In the genomic region with DNA sequence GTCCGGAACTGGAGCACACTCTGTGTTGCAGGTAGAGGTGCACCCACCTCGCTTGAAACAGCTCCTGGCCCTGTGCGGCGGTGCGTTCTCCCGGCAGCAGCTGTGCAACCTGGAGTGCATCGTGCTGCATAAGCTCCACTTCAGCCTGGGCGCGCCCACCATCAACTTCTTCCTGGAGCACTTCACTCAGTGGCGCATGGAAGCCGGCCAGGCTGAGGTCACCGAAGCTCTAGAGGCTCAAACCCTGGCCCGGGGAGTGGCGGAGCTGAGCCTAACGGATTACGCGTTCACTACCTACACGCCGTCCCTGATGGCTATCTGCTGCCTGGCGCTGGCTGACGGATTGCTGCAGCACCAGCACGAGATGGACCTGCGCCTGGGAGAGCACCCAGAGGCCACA, we compare ENCODE assay signal across 7 mouse cellular contexts. TPM values are rescaled to one million over a fixed set of nuclear protein-coding genes. Genes with fewer than 3 reads are reported as not detected.
DNase-seq lines count a peak whose midpoint lies in the region; ATAC-seq and TF ChIP-seq lines count a peak whose summit lies in the region.

No protein-coding gene starts in this region.

- peaks cover 31% of the 10 kb centered on the region for H3K4me1 ChIP-seq in forebrain, embryonic 14.5 days (ENCODE audit: control insufficient read depth, insufficient read depth, low read length)
- peaks cover 17% of the 10 kb centered on the region for H3K4me1 ChIP-seq in lung, adult 2 months (ENCODE audit: control insufficient read depth, insufficient read depth, low read length)
- H3K4me1 ChIP-seq in stomach, postnatal 0 days (replicated peaks; ENCODE audit: control insufficient read depth, insufficient read depth), result peaks cover 12% of the 10 kb centered on the region; the same call in 1 of the 2 replicates

- peak; percentile 13 for DNase-seq in right cerebral cortex, postnatal 4 days
- DNase-seq in right cerebral cortex, adult 2 months (ENCODE audit: low spot score in 2 of 2), result no peak
- peak; percentile 23 for DNase-seq in forebrain, embryonic 14.5 days (ENCODE audit: low spot score)
- peak; percentile 46 for DNase-seq in lung, adult 2 months
- peak; percentile 39 for DNase-seq in stomach, postnatal 0 days (ENCODE audit: low spot score)
- no peak for DNase-seq in cerebellum, adult 11-12 months

- peak overlapping the region; percentile 20; the same call in 1 of the 2 replicates for H3K4me2 ChIP-seq in forebrain, embryonic 14.5 days (ENCODE audit: low read length)
- H3K4me2 ChIP-seq in stomach, postnatal 0 days (replicated peaks; ENCODE audit: low read depth), result no peak overlapping the region

- TF ChIP-seq EP300 in stomach, postnatal 0 days (optimal IDR thresholded peaks at IDR 0.05), result no peak

- no peak for ATAC-seq in forebrain, embryonic 14.5 days
- no peak for ATAC-seq in stomach, postnatal 0 days (ENCODE audit: low FRiP score, low TSS enrichment)
- ATAC-seq in erythroblast, adult 5-6 weeks (replicated peaks; ENCODE audit: low FRiP score, poor library complexity, severe bottlenecking), result no peak

- H3K36me3 ChIP-seq in forebrain, embryonic 14.5 days (ENCODE audit: control insufficient read depth, insufficient read depth, low read length), result no peaks in the 10 kb centered on the region
- no peaks in the 10 kb centered on the region for H3K36me3 ChIP-seq in stomach, postnatal 0 days (ENCODE audit: control insufficient read depth, insufficient read depth, low read length)

- H3K27ac ChIP-seq in forebrain, embryonic 14.5 days (ENCODE audit: low read depth, low read length), result no peak overlapping the region
- no peak overlapping the region for H3K27ac ChIP-seq in stomach, postnatal 0 days (replicated peaks)

- peak overlapping the region; percentile 5; the same call in 1 of the 2 replicates for H3K9ac ChIP-seq in forebrain, embryonic 14.5 days (ENCODE audit: low read length)
- no peak overlapping the region for H3K9ac ChIP-seq in stomach, postnatal 0 days (ENCODE audit: low read length)

- WGBS in forebrain, embryonic 14.5 days, result under 1% methylated on average over 23 of the region's 23 CpGs
- WGBS in lung, adult 2 months, result 2% methylated on average over 23 of the region's 23 CpGs
- WGBS in stomach, postnatal 0 days, result 2% methylated on average over 23 of the region's 23 CpGs

- H3K9me3 ChIP-seq in forebrain, embryonic 14.5 days (replicated peaks; ENCODE audit: control insufficient read depth, low read length), result no peaks in the 10 kb centered on the region
- no peaks in the 10 kb centered on the region for H3K9me3 ChIP-seq in stomach, postnatal 0 days (ENCODE audit: control insufficient read depth, low read length)

- no peak for TF ChIP-seq CTCF in lung, adult 2 months (IDR thresholded peaks at IDR 0.05; ENCODE audit: insufficient read depth, low read length)
- no peak for TF ChIP-seq CTCF in stomach, postnatal 0 days (IDR thresholded peaks at IDR 0.05; ENCODE audit: low read depth)

- no peak for TF ChIP-seq POLR2A in lung, adult 2 months (IDR thresholded peaks at IDR 0.05; ENCODE audit: borderline replicate concordance, extremely low read depth, low read depth, low read length)

- no peak overlapping the region for H3K4me3 ChIP-seq in forebrain, embryonic 14.5 days (ENCODE audit: low read depth, low read length)
- H3K4me3 ChIP-seq in lung, adult 2 months (replicated peaks; ENCODE audit: extremely low read depth, low read depth, low read length), result no peak overlapping the region
- H3K4me3 ChIP-seq in stomach, postnatal 0 days (ENCODE audit: low read depth, low read length), result no peak overlapping the region

- H3K27me3 ChIP-seq in forebrain, embryonic 14.5 days (replicated peaks; ENCODE audit: control insufficient read depth, insufficient read depth, low read length), result peaks cover 78% of the 10 kb centered on the region
- peaks cover 14% of the 10 kb centered on the region for H3K27me3 ChIP-seq in stomach, postnatal 0 days (ENCODE audit: control insufficient read depth, insufficient read depth, low read length)

RNA-seq across cellular contexts. Expression of gene Ccno, which starts 1.9 kb away (rescaled TPM):
- polyA plus RNA-seq in forebrain, embryonic 14.5 days (2014; fragmentation: Nextera tagmentation; extraction: Ambion mirVana), result 1.5 and 2.2 TPM in 2 replicates
- 5.9 and 8.4 TPM in 2 replicates for polyA plus RNA-seq in lung, adult 2 months (2012; rRNA removed)
- 0.21 and 0.41 TPM in 2 replicates for polyA plus RNA-seq in stomach, postnatal 0 days (2015; fragmentation: Nextera tagmentation; extraction: Ambion mirVana)
- 5.2 and 10.0 TPM in 2 replicates for total RNA-seq in erythroblast, adult 5-6 weeks (2015; ENCODE audit: low replicate concordance)
- 2.0 TPM in 2 replicates for total RNA-seq in erythroblast, adult 5-6 weeks (2017; ENCODE audit: low replicate concordance)

RNA-seq across cellular contexts. Expression of gene Mcidas, which starts 4.1 kb away (rescaled TPM):
- 0.73 and 0.94 TPM in 2 replicates for polyA plus RNA-seq in forebrain, embryonic 14.5 days (2014; fragmentation: Nextera tagmentation; extraction: Ambion mirVana)
- polyA plus RNA-seq in lung, adult 2 months (2012; rRNA removed), result 0.47 and 0.66 TPM in 2 replicates
- polyA plus RNA-seq in stomach, postnatal 0 days (2015; fragmentation: Nextera tagmentation; extraction: Ambion mirVana), result 0.11 and 0.17 TPM in 2 replicates
- not detected in 2 replicates for total RNA-seq in erythroblast, adult 5-6 weeks (2015; ENCODE audit: low replicate concordance)
- total RNA-seq in erythroblast, adult 5-6 weeks (2017; ENCODE audit: low replicate concordance), result not detected in 2 replicates

RNA-seq across cellular contexts. Expression of gene Cdc20b, which starts 45.4 kb away (rescaled TPM):
- polyA plus RNA-seq in forebrain, embryonic 14.5 days (2014; fragmentation: Nextera tagmentation; extraction: Ambion mirVana), result 0.43 and 0.71 TPM in 2 replicates
- 0.27 and 0.54 TPM in 2 replicates for polyA plus RNA-seq in lung, adult 2 months (2012; rRNA removed)
- not detected in 2 replicates for polyA plus RNA-seq in stomach, postnatal 0 days (2015; fragmentation: Nextera tagmentation; extraction: Ambion mirVana)
- total RNA-seq in erythroblast, adult 5-6 weeks (2015; ENCODE audit: low replicate concordance), result not detected in 2 replicates
- not detected in 2 replicates for total RNA-seq in erythroblast, adult 5-6 weeks (2017; ENCODE audit: low replicate concordance)

RNA-seq across cellular contexts. Expression of gene Gpx8, which starts 56.7 kb away (rescaled TPM):
- 57.7 and 59.3 TPM in 2 replicates for polyA plus RNA-seq in forebrain, embryonic 14.5 days (2014; fragmentation: Nextera tagmentation; extraction: Ambion mirVana)
- 6.8 and 10.6 TPM in 2 replicates for polyA plus RNA-seq in lung, adult 2 months (2012; rRNA removed)
- polyA plus RNA-seq in stomach, postnatal 0 days (2015; fragmentation: Nextera tagmentation; extraction: Ambion mirVana), result 96.8 and 104 TPM in 2 replicates
- total RNA-seq in erythroblast, adult 5-6 weeks (2015; ENCODE audit: low replicate concordance), result not detected in 2 replicates
- not detected in 2 replicates for total RNA-seq in erythroblast, adult 5-6 weeks (2017; ENCODE audit: low replicate concordance)

Comparison
In these comparisons a context has a peak if more than half of its experiments do, and no peak if none do; other contexts are left out.
1. DNase-seq: peak in right cerebral cortex, postnatal 4 days (single experiment), forebrain, embryonic 14.5 days (single experiment), lung, adult 2 months (single experiment) and stomach, postnatal 0 days (single experiment); none in right cerebral cortex, adult 2 months (0 of 2) and cerebellum, adult 11-12 months (single experiment).